Comparison of ENCODE assay signal across 9 mouse cellular contexts in genomic region chr3:67429338-67429998, GRCm38 (mm10). TPM values are rescaled to one million over a fixed set of nuclear protein-coding genes. Genes with fewer than 3 reads are reported as not detected.
DNase-seq lines count a peak whose midpoint lies in the region; TF ChIP-seq lines count a peak whose summit lies in the region.
"Had no signal": no experiment of that assay in that cellular context is flagged by ENCODE, and none has a peak within 500 bp of the region (broad histone marks: within the 10 kb centered on the region; RNA-seq: fewer than 3 reads in every experiment).

No protein-coding gene starts in this region.

- peaks cover 29% of the 10 kb centered on the region for H3K36me3 ChIP-seq in limb, embryonic 10.5 days
- H3K36me3 ChIP-seq in small intestine, adult 2 months (ENCODE audit: control insufficient read depth, insufficient read depth, low read length), result peaks cover 18% of the 10 kb centered on the region

- no peak for TF ChIP-seq CTCF in small intestine, adult 2 months (IDR thresholded peaks at IDR 0.05; ENCODE audit: extremely low read depth, insufficient read length, insufficient replicate concordance, low read depth, low read length)

- H3K4me1 ChIP-seq in limb, embryonic 10.5 days, result peaks cover 9% of the 10 kb centered on the region
- no peaks in the 10 kb centered on the region for H3K4me1 ChIP-seq in small intestine, adult 2 months (ENCODE audit: control insufficient read depth, insufficient read depth, insufficient read length, low read length)

- intact Hi-C loops in left cerebral cortex, postnatal 4 days (cut with DNase I), result no loop called here

- H3K4me3 ChIP-seq in limb, embryonic 10.5 days, result peak overlapping the region; percentile 90
- peak overlapping the region; percentile 100 for H3K4me3 ChIP-seq in small intestine, adult 2 months (ENCODE audit: low read depth, low read length)

- DNase-seq in cerebellum, adult 11 months, result peak; percentile 2
- DNase-seq in cerebellum, postnatal 4 days (ENCODE audit: low spot score in 2 of 2), result no peak
- peak; percentile 13 for DNase-seq in retina, postnatal 7 days (ENCODE audit: low read depth, low spot score)
- no peak for DNase-seq in retina, embryonic 14.5 days (ENCODE audit: low spot score)
- no peak for DNase-seq in limb, embryonic 10.5 days (ENCODE audit: low spot score)
- no peak for DNase-seq in left cerebral cortex, postnatal 4 days
- DNase-seq in left cerebral cortex, adult 11 months (ENCODE audit: low spot score), result no peak

- no peak for TF ChIP-seq POLR2A in small intestine, adult 2 months (IDR thresholded peaks at IDR 0.05; ENCODE audit: low read depth, low read length)

- peaks cover 8% of the 10 kb centered on the region; the same call in 1 of the 2 replicates for H3K9me3 ChIP-seq in limb, embryonic 10.5 days (replicated peaks)

- no peak overlapping the region for H3K27ac ChIP-seq in limb, embryonic 10.5 days
- no peak overlapping the region for H3K27ac ChIP-seq in small intestine, adult 2 months (ENCODE audit: insufficient read depth, low read depth, low read length)

- 37% methylated on average over 8 of the region's 8 CpGs for WGBS in limb, embryonic 10.5 days
- WGBS in small intestine, adult 2 months, result 25% methylated on average over 8 of the region's 8 CpGs

- no peaks in the 10 kb centered on the region for H3K27me3 ChIP-seq in limb, embryonic 10.5 days (ENCODE audit: low read depth, poor library complexity, severe bottlenecking)
- no peaks in the 10 kb centered on the region for H3K27me3 ChIP-seq in small intestine, adult 2 months (ENCODE audit: control insufficient read depth, insufficient read depth, low read length)

RNA-seq across cellular contexts. Expression of gene Gfm1, which starts 0.4 kb away (rescaled TPM):
- 61.9 and 63.4 TPM in 2 replicates for polyA plus RNA-seq in limb, embryonic 10.5 days (2016; fragmentation: Nextera tagmentation; extraction: Ambion mirVana)
- 4.0 and 5.9 TPM in 2 replicates for polyA plus RNA-seq in small intestine, adult 2 months (2012; rRNA removed)
- total RNA-seq in left cerebral cortex, postnatal 4 days (2021), result 10 to 100 TPM; 32.6 to 39.0 TPM

RNA-seq across cellular contexts. Expression of gene Lxn, which starts 34.3 kb away (rescaled TPM):
- 70.5 and 97.8 TPM in 2 replicates for polyA plus RNA-seq in limb, embryonic 10.5 days (2016; fragmentation: Nextera tagmentation; extraction: Ambion mirVana)
- polyA plus RNA-seq in small intestine, adult 2 months (2012; rRNA removed), result 15.8 and 55.5 TPM in 2 replicates
- total RNA-seq in left cerebral cortex, postnatal 4 days (2021), result 10 to 100 TPM; 55.3 to 55.9 TPM

RNA-seq across cellular contexts. Expression of gene Gm17402, which starts 54.5 kb away (rescaled TPM):
- not detected in 2 replicates for polyA plus RNA-seq in limb, embryonic 10.5 days (2016; fragmentation: Nextera tagmentation; extraction: Ambion mirVana)
- polyA plus RNA-seq in small intestine, adult 2 months (2012; rRNA removed), result not detected in 2 replicates
- not detected for total RNA-seq in left cerebral cortex, postnatal 4 days (2021)
- polyA plus RNA-seq: large intestine, adult 2 months had no signal

RNA-seq across cellular contexts. Expression of gene Mlf1, which starts 55.6 kb away (rescaled TPM):
- polyA plus RNA-seq in limb, embryonic 10.5 days (2016; fragmentation: Nextera tagmentation; extraction: Ambion mirVana), result 22.2 and 23.3 TPM in 2 replicates
- 0.25 TPM in 1 of 2 replicates, not detected in the other for polyA plus RNA-seq in small intestine, adult 2 months (2012; rRNA removed)
- total RNA-seq in left cerebral cortex, postnatal 4 days (2021), result 1 to 10 TPM; 3.7 to 4.3 TPM

Comparison
In these comparisons a context has a peak if more than half of its experiments do, and no peak if none do; other contexts are left out.
1. DNase-seq: peak in cerebellum, adult 11 months (single experiment) and retina, postnatal 7 days (single experiment); none in cerebellum, postnatal 4 days (0 of 2), retina, embryonic 14.5 days (single experiment), limb, embryonic 10.5 days (single experiment), left cerebral cortex, postnatal 4 days (single experiment) and left cerebral cortex, adult 11 months (single experiment).